Mouse (Mus musculus) heart, postnatal 0 days (tissue): ENCODE measurements around the gene Dock6.

Experiments
- CTCF ChIP-seq: IDR thresholded peaks from 2 replicates; pipeline ENCODE4 v1.5.1; 2016; ENCODE audit warnings: antibody characterized with exemption, control low read depth, low read depth
- EP300 ChIP-seq: IDR thresholded peaks from 2 replicates; pipeline ENCODE4 v1.6.1; 2016; ENCODE audit warnings: antibody characterized with exemption, low read depth

- TF ChIP-seq CTCF (no peak), EP300 (no peak)
Measured at GRCm38 (mm10) chr9:21822686-21823085, 29.7 kb downstream of the Dock6 start.
